Comparison of ENCODE assay signal across 14 mouse cellular contexts in genomic region chr8:86318531-86318930, GRCm38 (mm10).
"Had no signal": no experiment of that assay in that cellular context is flagged by ENCODE, and none has a peak within 500 bp of the region (broad histone marks: within the 10 kb centered on the region; RNA-seq: fewer than 3 reads in every experiment).

No protein-coding gene starts in this region.

- H3K27ac ChIP-seq: macrophage; midbrain, embryonic 13.5 days; midbrain, embryonic 15.5 days; neural tube, embryonic 12.5 days had no signal

- H3K9me3 ChIP-seq: midbrain, embryonic 13.5 days; midbrain, embryonic 15.5 days; neural tube, embryonic 12.5 days had no signal

- H3K4me2 ChIP-seq: lung, embryonic 14.5 days; midbrain, embryonic 11.5 days; midbrain, embryonic 13.5 days; midbrain, embryonic 15.5 days; neural tube, embryonic 12.5 days had no signal

- H3K36me3 ChIP-seq: midbrain, embryonic 13.5 days; midbrain, embryonic 15.5 days; neural tube, embryonic 12.5 days had no signal

- H3K9ac ChIP-seq: lung, embryonic 14.5 days; midbrain, embryonic 13.5 days; midbrain, embryonic 15.5 days; neural tube, embryonic 12.5 days had no signal

- DNase-seq: lung, adult 18-20 months; lung, embryonic 14.5 days; lung, postnatal 10 days; lung, postnatal 36 days; right cerebral cortex, postnatal 14 days; thymus, adult 18-20 months; thymus, postnatal 14 days; thymus, postnatal 36 days had no signal

- H3K27me3 ChIP-seq: megakaryocyte, embryonic 14.5 days; midbrain, embryonic 13.5 days; midbrain, embryonic 15.5 days; neural tube, embryonic 12.5 days had no signal

- H3K4me1 ChIP-seq: megakaryocyte, embryonic 14.5 days; midbrain, embryonic 15.5 days; neural tube, embryonic 12.5 days had no signal

- ATAC-seq: midbrain, embryonic 13.5 days; midbrain, embryonic 15.5 days had no signal

- H3K4me3 ChIP-seq: megakaryocyte, embryonic 14.5 days; midbrain, embryonic 13.5 days; midbrain, embryonic 15.5 days; neural tube, embryonic 12.5 days had no signal
